Mouse (Mus musculus) c-Kit-positive CD71-positive TER-119-negative erythroid progenitor cells, embryonic 14.5 days (primary cell): ENCODE measurements around the gene Tspan33.
A peak's percentile ranks its signal among the peaks of the same experiment; 100 is the strongest.

Experiments
- DNase-seq: peaks from one replicate; pipeline ENCODE4 v3.0.0-alpha.2; 2013; ENCODE audit warnings: low read depth

The Tspan33 gene

GRCm38 (mm10) chr6:29699085-29699745 is 5.2 kb downstream of the Tspan33 start:
- DNase-seq: peak; percentile 73

- DNase-seq: peak; percentile 89
These were observed 7.0 kb downstream of the Tspan33 start for GRCm38 (mm10) chr6:29701051-29701450.

GRCm38 (mm10) chr6:29702126-29702525 is 8.1 kb downstream of the Tspan33 start:
- no peak for DNase-seq

- no peak for DNase-seq
These were observed 10.1 kb downstream of the Tspan33 start for GRCm38 (mm10) chr6:29704143-29704542.

GRCm38 (mm10) chr6:29707902-29708301 is 13.9 kb downstream of the Tspan33 start:
- no peak for DNase-seq

DNA sequence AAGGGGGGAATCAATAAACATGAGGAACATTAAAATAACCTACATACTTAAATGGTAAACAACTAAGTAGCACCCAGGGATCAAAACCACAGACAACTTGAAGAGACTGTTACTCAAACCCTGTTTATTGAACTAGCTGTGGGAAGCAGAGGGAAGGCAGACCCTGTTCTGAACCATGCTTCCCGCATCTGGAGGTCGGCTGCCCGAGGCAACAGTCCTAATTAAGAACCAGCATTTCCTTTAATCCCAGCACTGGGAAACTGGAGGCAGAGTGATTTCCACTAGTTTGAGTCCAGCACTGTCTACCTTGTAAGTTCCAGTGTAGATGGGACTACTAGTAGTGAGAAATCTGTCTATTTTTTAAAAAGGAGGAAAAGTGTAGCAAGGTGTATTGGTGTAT is 17.3 kb downstream of the Tspan33 start:
- no peak for DNase-seq

- DNase-seq: no peak
These were observed 18.1 kb downstream of the Tspan33 start for GRCm38 (mm10) chr6:29712011-29712584.

- DNase-seq: no peak
These were observed 22.8 kb downstream of the Tspan33 start for GRCm38 (mm10) chr6:29716624-29717365.

DNA sequence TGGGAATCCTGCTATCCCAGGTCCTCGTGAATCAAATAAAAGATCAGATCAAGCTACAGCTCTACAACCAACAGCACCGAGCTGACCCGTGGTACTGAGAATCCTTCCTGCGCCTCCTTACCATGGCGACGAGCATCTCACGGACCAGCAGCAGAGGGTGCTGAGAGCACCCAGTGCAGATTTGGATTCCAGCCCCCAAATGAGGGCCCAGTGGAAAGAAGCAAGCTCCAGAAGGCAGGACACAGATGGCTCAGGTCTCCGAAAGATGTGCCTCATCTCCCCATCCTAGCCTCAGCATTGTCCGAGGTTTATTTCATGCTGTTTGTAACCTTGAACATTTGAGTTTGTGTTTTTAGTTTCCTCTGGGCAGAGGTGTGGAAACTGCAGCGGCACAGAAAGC is 23.5 kb downstream of the Tspan33 start:
- no peak for DNase-seq

DNA sequence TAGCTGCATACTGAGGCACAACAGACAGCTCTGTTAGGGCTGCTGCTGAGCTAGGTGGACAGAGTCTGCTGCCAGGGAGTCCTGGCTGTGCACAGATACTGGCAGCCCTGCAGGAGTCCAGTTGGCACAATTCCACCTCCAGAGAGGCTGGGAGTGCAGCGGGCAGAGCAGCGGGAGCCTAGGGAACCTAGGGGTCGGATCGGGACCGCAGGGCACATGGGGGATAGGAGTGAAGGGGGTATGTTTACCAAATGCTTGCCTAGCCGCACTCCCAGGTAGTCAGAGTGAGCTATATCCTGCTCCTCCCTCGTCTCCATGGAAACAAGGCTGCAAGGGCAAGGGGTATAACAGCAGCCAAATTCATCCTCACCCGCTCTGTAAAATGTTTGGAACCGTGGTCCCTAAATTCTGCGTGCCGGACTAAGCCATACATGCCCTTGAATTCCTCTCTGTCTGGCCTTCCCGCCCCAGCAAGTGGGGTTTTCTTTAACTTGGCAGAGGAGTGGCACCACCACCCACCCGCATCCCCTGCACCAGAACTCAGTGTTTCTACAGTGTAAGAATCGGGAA is 24.0 kb downstream of the Tspan33 start:
- no peak for DNase-seq

- no peak for DNase-seq
These were observed 24.9 kb downstream of the Tspan33 start for GRCm38 (mm10) chr6:29718894-29719329.

- no peak for DNase-seq
These were observed 27.9 kb downstream of the Tspan33 start for GRCm38 (mm10) chr6:29721890-29722289.

GRCm38 (mm10) chr6:29726576-29727200 is 32.7 kb downstream of the Tspan33 start:
- DNase-seq: no peak

DNA sequence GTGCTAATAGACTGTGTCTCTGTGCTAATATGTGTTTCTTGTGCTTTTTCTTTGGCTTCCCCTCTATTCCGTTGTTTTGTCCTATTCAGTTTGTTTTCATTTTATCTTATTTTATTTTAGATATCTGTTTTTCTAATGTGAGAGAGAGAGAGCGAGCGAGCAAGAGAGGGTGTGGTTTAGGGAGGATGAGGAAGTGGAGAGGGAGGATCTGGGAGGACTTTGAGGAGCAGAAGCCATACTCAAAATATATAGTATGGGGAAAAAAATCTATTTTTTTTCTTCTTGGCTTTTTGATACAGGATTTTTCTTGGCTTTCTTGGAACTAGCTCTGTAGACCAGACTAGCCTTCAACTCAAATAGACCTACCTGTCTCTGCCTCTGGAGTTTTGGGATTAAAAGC is 34.0 kb downstream of the Tspan33 start:
- DNase-seq: no peak

GRCm38 (mm10) chr6:29729491-29729890 is 35.5 kb downstream of the Tspan33 start:
- DNase-seq: no peak

DNA sequence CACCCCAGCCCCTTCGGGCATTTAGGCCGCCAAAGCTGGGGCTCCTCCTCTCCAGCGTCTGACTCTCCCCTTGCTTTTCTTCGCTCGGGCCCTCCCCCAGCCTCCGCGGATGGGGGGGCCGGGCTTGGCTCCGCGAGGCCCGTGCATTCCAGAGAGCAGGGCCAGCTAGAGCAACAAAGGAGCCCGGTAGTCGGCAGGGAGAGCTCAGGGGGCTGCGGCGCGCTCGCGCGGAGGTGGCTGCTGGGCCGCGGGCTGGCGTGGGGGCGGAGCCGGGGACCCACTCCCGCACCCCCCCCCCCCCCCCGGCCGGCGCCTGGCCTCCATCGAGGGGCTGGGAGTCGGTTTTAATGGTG is 41.3 kb downstream of the Tspan33 start, which contains the start of gene Smo:
Gene Smo, plus strand, starts transcription at position 168 of the 353 bp plus-strand sequence.
- DNase-seq: no peak

- no peak for DNase-seq
These were observed 41.8 kb downstream of the Tspan33 start for GRCm38 (mm10) chr6:29735689-29736451.

DNA sequence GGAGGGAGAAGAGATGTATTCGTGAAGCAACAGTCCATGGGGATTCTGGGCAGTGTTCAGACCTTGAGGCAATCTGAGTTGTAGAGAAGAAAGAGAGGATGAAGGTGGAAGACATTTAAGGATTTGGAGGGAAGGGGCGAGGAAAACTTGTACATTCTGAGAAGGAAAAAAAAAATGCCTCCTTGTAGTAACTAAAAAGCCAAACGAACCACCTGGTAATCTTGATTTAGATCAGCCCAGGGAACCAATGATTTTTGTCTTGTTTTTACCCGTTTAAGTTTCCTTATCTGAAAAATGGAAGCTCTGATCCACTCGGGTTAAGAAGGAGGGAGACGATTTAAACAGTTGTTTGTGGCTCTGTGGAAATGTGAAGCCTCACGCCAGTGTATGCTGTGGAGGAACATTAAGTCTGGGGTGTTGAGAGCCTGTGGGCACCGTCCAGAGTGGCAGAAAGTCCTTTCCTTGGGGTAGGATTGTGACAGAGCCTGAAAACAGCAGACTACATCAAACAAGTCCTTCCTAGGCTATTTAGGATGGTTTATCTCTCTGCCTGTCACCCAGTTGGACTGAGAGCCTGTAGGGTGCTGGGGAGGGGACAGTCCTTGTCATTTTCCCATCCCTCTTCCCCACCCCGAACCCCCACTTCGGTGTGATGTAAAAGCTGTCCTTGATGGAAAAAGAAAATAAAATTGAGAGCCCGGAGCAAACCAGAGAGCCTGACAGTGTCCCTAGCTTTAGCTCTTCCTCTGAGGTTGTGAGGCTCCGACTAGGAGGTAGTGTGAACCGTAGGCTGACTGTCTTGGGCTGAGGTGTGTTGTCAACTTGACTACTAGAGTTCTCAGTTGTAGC is 42.8 kb downstream of the Tspan33 start:
- DNase-seq: no peak

DNA sequence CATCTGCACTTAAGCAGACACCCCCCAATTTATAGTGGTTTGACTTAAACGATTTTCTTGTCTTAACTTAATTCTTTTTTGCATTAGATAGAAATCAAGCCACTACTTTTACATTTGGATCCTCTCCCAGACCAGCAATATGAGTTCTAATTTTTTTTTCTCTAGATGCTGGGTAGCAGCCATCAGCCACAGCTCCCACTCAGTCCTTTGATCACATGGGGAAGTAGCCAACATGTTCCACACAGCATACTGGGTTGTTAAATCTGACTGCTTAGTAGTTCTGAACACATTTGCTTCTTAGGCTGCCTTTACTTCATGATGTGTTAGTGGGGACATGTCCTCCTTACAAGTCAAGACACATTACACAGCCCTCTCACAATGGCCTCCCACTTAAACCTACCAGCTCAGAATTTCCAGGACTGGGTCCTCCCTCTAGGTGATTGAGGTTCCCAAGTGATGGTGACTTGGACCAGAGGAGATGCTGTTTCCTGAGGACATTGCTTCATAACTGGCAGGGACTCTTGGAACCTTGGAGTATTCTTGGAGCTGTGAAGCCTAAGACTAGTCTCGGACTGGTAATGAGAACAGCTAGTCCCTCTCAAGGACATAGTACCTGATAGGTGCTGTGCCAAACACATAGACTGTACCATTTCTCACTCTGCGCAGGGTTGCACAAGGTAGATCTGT is 57.6 kb downstream of the Tspan33 start:
- no peak for DNase-seq

GRCm38 (mm10) chr6:29753336-29753735 is 59.3 kb downstream of the Tspan33 start:
- no peak for DNase-seq
